Mouse (Mus musculus) cerebellum, adult 2 months (tissue): ENCODE results near the gene Dact3.

ENCODE experiments used
- CTCF ChIP-seq: fragments of 200-500 bp; IDR thresholded peaks from 2 replicates; pipeline ENCODE4 v1.5.1; 2011; ENCODE audit warnings: low read depth, mild to moderate bottlenecking, control low read depth, low read length, moderate library complexity, borderline replicate concordance; ENCODE audit not compliant: insufficient read depth
- POLR2A ChIP-seq: fragments of 200-500 bp; IDR thresholded peaks from 2 replicates; pipeline ENCODE4 v1.6.1; 2011; ENCODE audit warnings: low read length, control low read depth, borderline replicate concordance; ENCODE audit not compliant: insufficient read depth

- TF ChIP-seq CTCF (no peak), POLR2A (peak; percentile 77; the same call in 1 of the 2 replicates)
Observed at GRCm38 (mm10) chr7:16923283-16924036, 48.3 kb downstream of the Dact3 start.
